Mouse (Mus musculus) C2C12 (cell line): ENCODE measurements around the gene Mfap1a. TPM values are rescaled to one million over a fixed set of nuclear protein-coding genes. Genes with fewer than 3 reads are reported as not detected.

ENCODE experiments used
- H3K27me3 ChIP-seq: one replicate; pipeline ENCODE4 v1.6.1; 2011; ENCODE audit not compliant: control insufficient read depth, insufficient read depth, insufficient read length
- H3K36me3 ChIP-seq: one replicate; pipeline ENCODE4 v1.6.1; 2011; ENCODE audit not compliant: control insufficient read depth, insufficient read depth
- H3K4me3 ChIP-seq: one replicate; pipeline ENCODE4 v1.5.1; 2011; ENCODE audit warnings: mild to moderate bottlenecking, control low read depth; ENCODE audit not compliant: poor library complexity, insufficient read depth, severe bottlenecking
- H3K79me2 ChIP-seq: one replicate; pipeline ENCODE4 v1.6.1; 2011; ENCODE audit not compliant: control insufficient read depth, insufficient read depth
- H3K79me3 ChIP-seq: one replicate; pipeline ENCODE4 v1.6.1; 2011; ENCODE audit warnings: low read depth, control low read depth
- H3ac ChIP-seq: one replicate; pipeline ENCODE3; 2011; ENCODE audit warnings: low read depth; ENCODE audit not compliant: control insufficient read depth, insufficient read length
- CEBPB ChIP-seq: IDR thresholded peaks from one replicate; pipeline ENCODE4 v1.6.1; 2011; ENCODE audit warnings: low read depth, mild to moderate bottlenecking, control low read depth, moderate library complexity
- CTCF ChIP-seq: IDR thresholded peaks from one replicate; pipeline ENCODE4 v1.5.1; 2011; ENCODE audit not compliant: control insufficient read depth, insufficient read depth, insufficient read length
- FOSL1 ChIP-seq: IDR thresholded peaks from one replicate; pipeline ENCODE4 v1.8.0; 2011; ENCODE audit warnings: mild to moderate bottlenecking, low read length; ENCODE audit not compliant: poor library complexity, insufficient read depth, severe bottlenecking
- MAX ChIP-seq: IDR thresholded peaks from one replicate; pipeline ENCODE4 v1.6.1; 2011; ENCODE audit warnings: mild to moderate bottlenecking, control low read depth
- MYOD1 ChIP-seq: IDR thresholded peaks from one replicate; pipeline ENCODE4 v1.6.1; 2011; ENCODE audit warnings: low read depth; ENCODE audit not compliant: control insufficient read depth, insufficient read length
- MYOG ChIP-seq: IDR thresholded peaks from one replicate; pipeline ENCODE4 v1.6.1; 2011; ENCODE audit not compliant: control insufficient read depth, insufficient read length; ENCODE audit errors: extremely low read depth
- USF1 ChIP-seq: IDR thresholded peaks from one replicate; pipeline ENCODE4 v1.6.1; 2011; ENCODE audit warnings: low read depth, mild to moderate bottlenecking, control low read depth, moderate library complexity
- polyA plus RNA-seq: library from polyadenylated mRNA; unstranded; fragments of >200 nt; fragmentation: generic; extraction: Trizol; gene quantifications from one replicate; pipeline ENCODE4 v1.2.1, GENCODE M21; 2012; ENCODE audit warnings: missing spikeins

Mfap1a gene
- polyA plus RNA-seq, 1 experiment = 6.3 TPM

- Histone ChIP-seq H3K79me2 (peaks cover 45% of the 10 kb centered on the region), H3K79me3 (peaks cover 21% of the 10 kb centered on the region), H3ac (peak overlapping the region; percentile 83), H3K27me3 (no peaks in the 10 kb centered on the region), H3K4me3 (peak overlapping the region; percentile 92), H3K36me3 (peaks cover 36% of the 10 kb centered on the region)
- TF ChIP-seq FOSL1 (no peak), CTCF (no peak), USF1 (no peak), MAX (no peak), MYOG (no peak), CEBPB (no peak), MYOD1 (no peak)
Measured at GRCm38 (mm10) chr2:121450093-121450492, 56.4 kb downstream of the Mfap1a start.

- Histone ChIP-seq H3K36me3 (peaks cover 36% of the 10 kb centered on the region), H3K79me3 (peaks cover 21% of the 10 kb centered on the region), H3K4me3 (peak overlapping the region; percentile 92), H3K79me2 (peaks cover 45% of the 10 kb centered on the region), H3K27me3 (no peaks in the 10 kb centered on the region), H3ac (peak overlapping the region; percentile 83)
- TF ChIP-seq USF1 (no peak), MAX (no peak), MYOG (no peak)
Measured at GRCm38 (mm10) chr2:121449545-121450011, 56.9 kb downstream of the Mfap1a start.

GRCm38 (mm10) chr2:121448739-121449535 is 57.5 kb downstream of the Mfap1a start, which contains the start of gene Serf2:
Serf2 (plus strand) TSS chr2:121449195.
- TF ChIP-seq CEBPB = no peak
- TF ChIP-seq MYOD1 = no peak
- no peak for TF ChIP-seq MAX
- TF ChIP-seq USF1 = peak; percentile 94
- no peak for TF ChIP-seq MYOG
- Histone ChIP-seq H3ac (peak within 1 kb of the TSS; percentile 83), H3K36me3 (peaks cover 33% of the 10 kb centered on the region), H3K79me2 (peaks cover 43% of the 10 kb centered on the region), H3K4me3 (peak within 1 kb of the TSS; percentile 92), H3K27me3 (no peaks in the 10 kb centered on the region), H3K79me3 (peaks cover 21% of the 10 kb centered on the region)

GRCm38 (mm10) chr2:121448136-121448535 is 58.3 kb downstream of the Mfap1a start:
- H3K4me3 ChIP-seq = peak overlapping the region; percentile 16
- H3K27me3 ChIP-seq = no peaks in the 10 kb centered on the region
- H3ac ChIP-seq = no peak overlapping the region

GRCm38 (mm10) chr2:121447006-121447405 is 59.5 kb downstream of the Mfap1a start:
- no peak for TF ChIP-seq FOSL1
- TF ChIP-seq MYOD1 = no peak
- TF ChIP-seq CEBPB = no peak
- no peak for TF ChIP-seq MAX
- TF ChIP-seq MYOG = no peak
- no peak for TF ChIP-seq USF1
- no peak for TF ChIP-seq CTCF
- Histone ChIP-seq H3K79me3 (peaks cover 19% of the 10 kb centered on the region), H3K79me2 (peaks cover 27% of the 10 kb centered on the region), H3ac (no peak overlapping the region), H3K36me3 (peaks cover 15% of the 10 kb centered on the region), H3K27me3 (no peaks in the 10 kb centered on the region), H3K4me3 (no peak overlapping the region)

More at GRCm38 (mm10) chr2:121448136-121448535, 58.3 kb downstream of the Mfap1a start:
- Histone ChIP-seq H3K36me3 (peaks cover 26% of the 10 kb centered on the region), H3K79me3 (peaks cover 21% of the 10 kb centered on the region), H3K79me2 (peaks cover 38% of the 10 kb centered on the region)
- TF ChIP-seq MAX = no peak
- no peak for TF ChIP-seq FOSL1
- no peak for TF ChIP-seq MYOG
- no peak for TF ChIP-seq CEBPB
- no peak for TF ChIP-seq CTCF
- no peak for TF ChIP-seq USF1
- TF ChIP-seq MYOD1 = no peak

GRCm38 (mm10) chr2:121446506-121446905 is 60.0 kb downstream of the Mfap1a start:
- Histone ChIP-seq H3K4me3 (no peak overlapping the region), H3ac (no peak overlapping the region), H3K27me3 (no peaks in the 10 kb centered on the region), H3K36me3 (peaks cover 18% of the 10 kb centered on the region), H3K79me2 (peaks cover 24% of the 10 kb centered on the region), H3K79me3 (peaks cover 17% of the 10 kb centered on the region)
- no peak for TF ChIP-seq CEBPB
- TF ChIP-seq MYOG = no peak
- no peak for TF ChIP-seq MYOD1
- TF ChIP-seq USF1 = no peak
- TF ChIP-seq CTCF = no peak
- TF ChIP-seq MAX = no peak
- no peak for TF ChIP-seq FOSL1
